Mouse (Mus musculus): ENCODE data around the gene Tcta.
"Not testable (repeated sequence)": the region's sequence is repeated elsewhere in the genome, so short reads cannot be mapped to it uniquely, and the experiment has no call there.

Gene Tcta

DNA sequence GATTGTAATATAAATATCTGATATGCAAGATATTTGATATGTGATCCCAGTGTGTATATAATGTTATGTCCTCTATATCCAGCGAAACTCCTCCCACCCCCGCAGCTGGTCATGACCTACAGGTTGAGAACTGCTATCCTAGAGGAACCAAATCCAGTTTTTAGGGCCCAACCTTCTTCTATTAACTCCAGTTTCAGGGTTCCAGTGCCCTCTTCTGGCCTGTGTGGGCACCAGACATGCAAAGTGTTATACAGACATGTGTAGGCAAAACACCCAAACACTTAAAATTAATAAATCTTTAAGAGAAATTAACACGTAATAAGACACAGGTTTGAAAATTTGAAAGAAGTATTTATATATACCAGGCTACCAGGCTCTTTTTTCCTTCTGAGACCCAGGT, 11.6 kb upstream of the Tcta start:
- in situ Hi-C loops (cut with MboI), result no loop called here

DNA sequence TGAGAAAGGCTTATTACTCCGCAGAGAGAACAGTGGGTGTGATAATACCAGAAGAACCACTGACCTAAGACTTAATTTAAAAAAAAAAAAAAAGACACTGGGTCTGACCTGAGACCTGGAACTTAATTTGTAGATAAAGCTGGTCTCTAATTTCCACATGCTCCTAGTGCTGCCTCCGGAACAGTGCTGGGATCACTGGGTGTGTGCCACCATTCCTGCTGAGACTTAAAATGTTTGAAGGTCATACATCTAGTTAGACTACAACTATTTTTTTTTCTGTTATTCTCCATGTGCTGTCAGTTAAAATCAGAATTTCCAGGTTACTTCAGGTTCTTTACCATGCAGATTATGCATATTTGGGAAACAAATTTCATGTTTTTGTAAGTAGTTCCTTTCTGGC, 2.2 kb upstream of the Tcta start:
- in situ Hi-C loops (cut with MboI), result loop anchor here (5.0 kb wide), 1 partner anchor 39 kb away; the partner anchor contains the start of gene Usp4

DNA sequence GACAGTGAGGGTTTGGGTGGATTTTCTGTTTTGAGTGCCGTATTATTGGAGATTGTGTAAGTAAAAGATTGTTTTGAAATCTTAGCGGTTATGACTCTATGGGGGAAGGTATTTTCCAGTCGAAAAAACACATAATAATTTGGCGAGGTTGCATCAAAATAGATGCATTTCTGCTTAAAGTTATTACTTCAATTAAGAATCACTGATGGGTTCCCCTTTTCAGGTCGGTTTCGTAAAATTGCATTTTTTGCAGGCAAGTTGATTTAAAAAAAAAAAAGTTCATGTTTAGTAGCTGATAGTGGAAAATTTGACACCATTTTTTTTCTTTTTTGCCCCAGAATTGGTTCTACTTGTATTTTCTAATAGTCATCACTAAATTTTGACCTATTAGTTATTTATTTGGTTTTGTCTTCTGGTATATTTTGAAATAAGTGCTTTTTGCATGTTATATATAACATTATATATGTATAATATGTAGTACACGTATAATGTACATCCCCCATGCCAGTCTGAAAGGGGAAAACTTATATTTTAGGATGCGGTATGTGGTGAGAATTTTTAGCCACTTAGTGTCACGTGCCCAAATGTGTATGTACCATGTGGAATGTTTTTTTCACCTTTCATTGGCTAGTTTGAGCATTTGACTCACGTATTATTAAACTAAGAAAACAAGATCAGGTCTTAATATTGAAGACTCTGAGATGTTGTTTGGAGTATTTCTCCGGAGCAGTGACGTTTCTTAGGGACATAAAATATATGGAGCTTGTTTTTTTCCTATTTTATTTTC, 1.3 kb upstream of the Tcta start:
- in situ Hi-C loops (cut with MboI), result loop anchor here (5.0 kb wide), 1 partner anchor 40 kb away; the partner anchor contains the start of gene Usp4

DNA sequence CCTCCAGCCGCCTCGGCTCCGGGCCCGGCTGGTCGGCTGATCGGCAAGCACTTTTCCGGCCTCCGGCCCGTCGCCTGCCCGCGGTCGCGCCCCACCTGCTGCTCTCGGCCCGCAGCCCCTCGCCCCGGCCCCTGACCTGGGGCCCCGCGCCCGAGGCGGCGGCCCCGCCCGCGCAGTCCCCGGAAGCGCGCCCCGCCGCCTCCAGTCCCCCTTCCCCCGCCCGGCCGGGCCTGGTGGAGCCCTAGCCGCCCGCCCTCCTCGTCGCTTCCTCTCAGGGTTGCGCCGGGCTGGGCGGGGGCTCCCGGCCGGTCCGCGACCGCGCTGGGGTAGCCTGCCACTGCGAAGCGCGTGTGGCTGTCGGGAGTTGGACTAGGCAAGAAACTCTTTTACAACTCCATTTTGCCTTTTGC, 616 bp upstream of the Tcta start:
- in situ Hi-C loops (cut with MboI), result loop anchor here (5.0 kb wide), 1 partner anchor 41 kb away; the partner anchor contains the start of gene Usp4

DNA sequence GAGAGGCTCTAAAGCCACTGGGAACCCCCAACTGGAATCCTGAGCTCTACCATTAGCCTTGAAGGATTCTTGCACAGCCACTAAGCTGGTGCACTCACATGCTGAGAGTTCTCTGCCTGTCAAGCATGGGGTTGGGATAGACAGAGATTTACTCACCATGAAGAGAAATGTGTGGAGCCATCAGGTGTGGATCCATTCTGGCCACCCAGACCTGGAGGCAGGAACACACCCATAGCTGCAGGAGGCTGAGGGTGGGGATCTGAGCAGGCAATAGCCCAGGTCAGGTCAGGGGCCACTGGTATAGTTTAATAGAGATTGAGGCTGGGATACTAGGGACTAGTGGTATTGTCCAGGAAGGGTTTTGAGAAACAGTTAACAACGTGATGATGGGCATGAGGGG, 790 bp downstream of the Tcta start:
- in situ Hi-C loops (cut with MboI), result loop anchor here (5.0 kb wide), 1 partner anchor 42 kb away; the partner anchor contains the start of gene Usp4

DNA sequence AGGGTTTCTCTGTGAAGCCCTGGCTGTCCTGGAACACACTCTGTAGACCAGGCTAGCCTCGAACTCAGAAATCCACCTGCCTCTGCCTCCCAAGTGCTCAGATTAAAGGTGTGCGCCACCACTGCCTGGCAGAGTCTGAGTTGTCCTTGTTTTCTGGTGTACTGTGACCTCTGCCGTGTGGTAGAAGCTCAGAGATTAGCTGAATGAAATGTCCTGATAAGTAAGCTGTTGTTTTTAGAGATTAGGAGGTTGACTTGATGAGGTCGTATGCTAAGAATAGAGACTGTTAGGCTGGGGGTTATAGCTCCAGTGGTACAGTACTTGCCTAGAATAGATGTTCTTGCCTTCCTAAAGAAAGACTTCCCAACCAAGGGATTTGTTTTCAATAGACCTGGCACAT, 1.2 kb downstream of the Tcta start:
- in situ Hi-C loops (cut with MboI), result loop anchor here (5.0 kb wide), 1 partner anchor 43 kb away; the partner anchor contains the start of gene Usp4

DNA sequence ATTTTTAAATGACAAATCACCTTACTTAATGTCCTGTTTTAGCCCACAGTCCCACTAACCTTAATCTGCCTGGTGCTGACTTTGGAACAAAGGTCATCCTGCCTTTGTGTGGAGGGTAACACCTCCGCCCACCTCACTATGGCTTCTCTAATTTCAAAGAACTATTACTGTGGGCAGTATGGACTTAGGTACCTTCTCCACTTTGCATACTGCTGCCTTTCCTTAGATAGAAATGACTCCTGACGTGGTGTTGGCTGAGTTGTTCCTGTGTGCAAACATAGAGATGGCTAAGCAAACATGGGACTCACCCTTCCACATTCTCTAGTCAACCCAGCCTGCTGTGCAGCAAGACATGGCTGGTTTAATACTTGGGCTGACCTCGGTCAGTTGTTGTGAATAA, 4.1 kb downstream of the Tcta start:
- in situ Hi-C loops (cut with MboI), result no loop called here

DNA sequence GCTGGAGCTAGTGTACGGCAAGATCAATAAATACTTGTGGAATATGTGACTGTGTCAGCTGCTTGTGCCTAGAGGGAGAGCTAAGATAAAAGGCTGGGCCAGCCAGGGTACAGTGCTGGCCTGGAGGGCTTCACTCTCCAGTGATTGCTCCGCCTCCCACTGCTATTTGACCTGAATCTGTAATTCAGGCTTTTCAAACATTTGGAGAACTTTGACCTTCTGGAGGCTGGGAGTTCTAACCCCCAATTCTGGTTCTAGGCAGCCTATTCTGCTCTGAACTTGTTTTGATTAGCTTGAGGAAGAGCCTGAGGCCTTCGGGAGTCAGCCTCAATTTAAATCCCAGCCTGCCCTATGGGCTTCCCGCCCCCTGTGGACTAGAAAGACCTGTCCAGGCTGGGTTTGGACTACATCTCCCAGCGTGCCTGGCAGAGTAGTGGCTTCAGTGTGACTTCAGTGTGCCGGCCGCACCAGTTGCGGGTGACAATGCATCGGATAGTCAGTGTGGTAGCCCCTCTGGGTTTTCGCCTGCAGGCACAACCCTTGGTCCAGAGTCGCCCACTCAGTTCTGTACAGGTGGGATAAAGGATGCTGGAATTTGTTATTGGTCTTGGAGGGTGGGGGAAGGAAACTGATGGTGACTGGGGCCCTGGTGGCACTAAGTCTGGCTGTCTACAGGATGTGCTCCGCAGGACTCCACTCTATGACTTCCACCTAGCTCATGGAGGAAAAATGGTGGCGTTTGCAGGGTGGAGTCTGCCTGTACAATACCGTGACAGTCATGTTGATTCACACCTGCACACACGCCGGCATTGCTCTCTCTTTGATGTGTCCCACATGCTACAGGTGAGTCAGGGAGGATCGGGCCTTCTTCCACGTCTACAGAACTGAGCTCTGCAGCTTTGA, 9.3 kb downstream of the Tcta start, which contains the start of gene Amt:
TSS of gene Amt (plus strand) at position 401 of the 903 bp plus-strand sequence.
- in situ Hi-C loops (cut with MboI), result no loop called here

DNA sequence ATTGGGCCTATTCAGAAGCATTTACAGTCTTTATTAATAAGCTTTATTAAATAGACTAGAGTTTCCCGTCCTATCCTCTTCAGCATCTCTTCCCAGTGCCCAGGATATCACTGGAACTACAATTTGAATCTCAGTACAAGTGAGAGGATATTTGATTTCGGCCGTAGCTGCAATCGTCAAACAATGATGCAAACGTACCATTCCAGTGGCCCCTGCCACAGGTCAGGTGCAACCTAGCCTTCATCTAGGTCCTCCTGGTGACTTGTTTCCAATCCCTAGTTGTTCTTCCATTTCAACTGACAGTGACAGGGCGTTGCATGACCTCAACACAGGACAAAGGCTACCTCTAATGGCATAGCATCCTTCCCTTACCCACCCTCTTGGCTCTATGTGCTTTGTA, 15.2 kb downstream of the Tcta start:
- in situ Hi-C loops (cut with MboI), result no loop called here

DNA sequence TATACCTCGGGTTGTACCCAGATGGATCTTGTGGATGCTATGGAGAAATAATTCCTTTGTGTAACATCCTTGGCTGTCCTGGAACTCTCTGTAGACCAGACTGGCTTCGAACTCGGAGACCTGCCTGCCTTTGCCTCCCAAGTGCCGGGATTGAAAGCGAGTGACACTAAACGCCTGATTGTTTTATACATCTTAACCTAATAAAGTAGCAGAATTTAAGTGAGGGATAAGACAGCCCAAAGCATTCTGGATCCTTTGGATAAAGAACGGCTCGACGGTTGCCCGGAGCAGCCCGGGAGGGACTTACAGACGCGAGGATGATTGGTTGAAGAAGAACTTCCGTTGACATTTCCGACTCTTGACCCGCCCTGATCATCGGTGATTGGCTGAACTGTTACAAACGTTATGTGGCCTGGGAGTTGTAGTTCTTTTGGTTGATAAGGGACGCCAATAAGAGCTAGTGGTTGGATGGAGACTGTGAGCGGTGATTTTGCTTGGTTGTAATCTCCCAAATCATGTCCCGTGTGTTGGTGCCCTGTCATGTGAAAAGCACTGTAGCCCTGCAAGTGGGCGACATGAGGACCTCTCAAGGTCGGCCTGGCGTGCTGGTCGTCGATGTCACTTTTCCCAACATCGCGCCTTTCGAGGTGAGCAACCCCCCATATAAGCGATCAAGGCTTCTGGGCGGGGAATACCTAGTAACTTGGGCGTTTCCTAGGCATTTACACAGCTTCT, 15.8 kb downstream of the Tcta start, which contains the start of gene Nicn1:
TSS of gene Nicn1 (plus strand) at position 414 of the 735 bp plus-strand sequence.
- in situ Hi-C loops (cut with MboI), result no loop called here

DNA sequence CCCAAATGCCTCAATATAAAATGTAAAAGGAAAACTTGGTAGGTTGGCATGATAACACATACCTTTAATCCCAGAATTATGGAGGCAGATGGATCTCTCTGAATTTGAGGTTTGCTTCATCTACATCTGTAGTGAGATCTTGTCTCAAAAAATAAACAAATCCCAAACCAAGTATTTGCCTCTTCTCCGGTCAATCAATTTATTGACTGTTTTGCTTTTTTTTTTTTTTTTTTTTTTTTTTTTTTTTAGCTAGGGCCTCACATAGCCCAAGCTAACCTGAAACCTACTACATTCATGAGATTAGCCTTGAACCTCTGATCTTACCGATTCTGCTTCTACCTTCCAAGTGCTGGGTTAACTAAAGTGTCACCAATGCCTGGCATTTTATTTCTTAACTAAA, 16.6 kb downstream of the Tcta start:
- in situ Hi-C loops (cut with MboI), result no loop called here

DNA sequence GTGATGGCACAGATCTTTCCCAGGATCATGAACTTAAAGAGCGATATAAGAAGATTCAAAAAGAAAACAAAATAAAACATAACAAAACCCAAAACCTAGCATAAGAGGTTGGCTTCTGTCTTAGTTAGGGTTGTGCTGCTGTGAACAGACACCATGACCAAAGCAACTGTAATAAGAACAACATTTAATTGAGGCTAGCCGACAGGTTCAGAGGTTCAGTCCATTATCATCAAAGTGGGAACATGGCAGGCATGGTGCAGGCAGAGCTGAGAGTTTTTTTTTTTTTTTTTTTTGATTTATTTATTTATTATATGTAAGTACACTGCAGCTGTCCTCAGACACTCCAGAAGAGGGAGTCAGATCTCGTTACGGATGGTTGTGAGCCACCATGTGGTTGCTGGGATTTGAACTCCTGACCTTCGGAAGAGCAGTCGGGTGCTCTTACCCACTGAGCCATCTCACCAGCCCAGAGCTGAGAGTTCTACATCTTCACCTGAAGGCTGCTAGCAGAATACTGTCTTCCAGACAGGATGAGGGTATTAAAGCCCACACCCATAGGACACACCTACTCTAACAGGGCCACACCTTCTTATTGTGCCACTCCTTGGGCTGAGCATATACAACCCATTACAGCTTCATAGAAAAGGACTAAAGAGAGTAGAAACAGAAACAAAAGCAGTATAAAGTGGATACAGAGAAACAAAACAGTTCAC, 18.3 kb downstream of the Tcta start:
- in situ Hi-C loops (cut with MboI), result not testable (repeated sequence)

DNA sequence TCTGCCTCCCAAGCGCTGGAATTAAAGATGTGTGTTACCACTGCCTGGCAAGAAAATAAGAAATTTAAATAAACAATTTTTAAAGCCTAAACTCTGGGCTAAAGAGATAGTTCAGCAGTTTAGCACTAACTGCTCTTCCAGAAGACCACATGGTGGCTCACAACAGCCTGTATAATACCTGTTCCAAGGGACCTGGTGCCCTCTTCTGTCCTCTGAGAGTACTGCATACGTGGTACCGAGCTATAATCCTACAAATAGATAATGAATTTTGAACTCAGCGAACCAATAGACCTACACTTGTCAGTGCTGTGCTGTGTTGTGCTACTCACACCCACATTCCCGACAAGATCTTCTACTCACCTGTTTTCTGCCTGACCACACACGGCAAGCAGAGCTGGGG, 21.6 kb downstream of the Tcta start:
- in situ Hi-C loops (cut with MboI), result no loop called here

DNA sequence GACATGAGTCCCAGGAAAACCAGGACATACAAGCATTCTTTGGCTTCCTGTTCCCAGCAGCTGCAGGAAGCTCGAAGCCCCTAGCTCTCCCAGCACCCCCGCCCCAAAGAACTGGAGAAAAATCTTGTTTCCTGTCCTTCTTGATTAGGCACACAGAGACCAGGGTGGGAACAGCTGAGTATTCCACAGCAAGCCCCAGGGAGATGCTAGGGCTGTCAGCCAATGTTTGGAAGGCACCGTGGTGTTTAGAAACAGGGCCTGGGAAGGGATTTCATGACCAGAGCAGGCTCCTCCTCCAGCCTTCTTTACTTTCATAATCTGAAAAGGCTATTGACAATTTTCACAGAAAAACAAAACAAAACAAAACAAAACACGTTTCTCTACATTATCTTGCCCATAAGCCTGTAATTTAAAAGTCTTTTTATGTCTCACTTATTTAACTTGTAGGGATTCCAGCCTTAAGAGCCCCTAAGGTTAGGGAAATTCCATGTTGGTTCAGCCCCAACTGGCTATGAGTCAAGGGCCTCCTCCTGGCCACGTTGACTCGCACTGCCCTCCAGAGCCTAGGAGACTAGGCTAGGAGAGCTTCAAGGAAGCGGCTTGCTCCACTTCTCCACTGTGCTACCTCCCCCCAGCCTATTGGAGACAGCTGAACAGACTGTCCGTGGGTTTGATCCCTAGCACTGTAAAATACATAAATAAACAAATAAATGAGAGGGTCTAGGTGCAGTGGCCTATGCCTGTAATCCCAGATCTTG, 25.7 kb downstream of the Tcta start:
- in situ Hi-C loops (cut with MboI), result no loop called here

DNA sequence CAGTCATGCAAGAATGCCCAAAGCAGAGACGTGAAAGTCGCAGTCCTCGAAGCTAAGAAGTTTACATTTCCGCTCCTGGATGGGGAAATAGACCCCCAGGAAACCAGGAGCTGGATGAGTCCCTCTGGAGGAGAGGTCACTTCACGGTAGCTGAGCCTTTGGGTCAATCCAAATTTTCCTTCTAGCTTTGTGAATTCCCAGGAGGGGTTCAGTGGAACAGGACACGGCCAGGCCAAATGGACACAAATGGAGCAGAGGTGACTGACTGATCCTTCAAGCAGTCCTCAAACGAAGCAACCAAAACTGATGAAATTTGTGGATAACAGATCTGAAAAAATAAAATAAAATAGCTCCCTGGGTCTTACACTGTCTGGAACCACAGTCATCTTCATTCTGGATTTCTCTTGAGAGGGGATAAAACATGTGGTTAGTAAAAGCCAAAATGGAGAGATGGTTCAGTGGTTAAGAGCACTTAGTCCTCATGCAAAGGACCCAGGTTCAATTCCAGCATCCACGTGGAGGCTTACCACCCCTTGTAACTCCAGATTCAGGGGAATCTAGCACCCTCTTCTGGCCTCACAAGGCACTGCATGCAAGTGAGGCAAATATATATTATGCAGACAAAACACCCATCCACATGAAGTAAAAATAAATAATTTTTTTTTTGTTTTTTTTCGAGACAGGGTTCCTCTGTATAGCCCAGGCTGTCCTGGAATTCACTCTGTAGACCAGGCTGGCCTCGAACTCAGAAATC, 27.1 kb downstream of the Tcta start:
- in situ Hi-C loops (cut with MboI), result no loop called here

DNA sequence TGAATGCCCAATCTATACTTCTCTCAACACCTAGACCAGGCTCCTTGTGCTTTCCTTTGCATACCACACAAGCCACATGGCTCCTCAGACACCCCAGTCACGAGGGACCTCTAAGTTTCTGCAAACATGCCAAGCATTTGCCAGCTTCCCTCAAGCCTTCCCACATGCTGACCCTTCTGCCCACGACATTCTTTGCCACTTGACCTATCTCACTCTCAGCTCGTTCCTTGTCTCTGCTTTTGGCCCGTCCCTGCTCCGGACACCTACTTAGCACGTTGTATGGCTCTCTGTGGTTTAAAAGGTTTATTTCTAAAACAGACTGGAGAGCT, 30.7 kb downstream of the Tcta start:
- in situ Hi-C loops (cut with MboI), result no loop called here

DNA sequence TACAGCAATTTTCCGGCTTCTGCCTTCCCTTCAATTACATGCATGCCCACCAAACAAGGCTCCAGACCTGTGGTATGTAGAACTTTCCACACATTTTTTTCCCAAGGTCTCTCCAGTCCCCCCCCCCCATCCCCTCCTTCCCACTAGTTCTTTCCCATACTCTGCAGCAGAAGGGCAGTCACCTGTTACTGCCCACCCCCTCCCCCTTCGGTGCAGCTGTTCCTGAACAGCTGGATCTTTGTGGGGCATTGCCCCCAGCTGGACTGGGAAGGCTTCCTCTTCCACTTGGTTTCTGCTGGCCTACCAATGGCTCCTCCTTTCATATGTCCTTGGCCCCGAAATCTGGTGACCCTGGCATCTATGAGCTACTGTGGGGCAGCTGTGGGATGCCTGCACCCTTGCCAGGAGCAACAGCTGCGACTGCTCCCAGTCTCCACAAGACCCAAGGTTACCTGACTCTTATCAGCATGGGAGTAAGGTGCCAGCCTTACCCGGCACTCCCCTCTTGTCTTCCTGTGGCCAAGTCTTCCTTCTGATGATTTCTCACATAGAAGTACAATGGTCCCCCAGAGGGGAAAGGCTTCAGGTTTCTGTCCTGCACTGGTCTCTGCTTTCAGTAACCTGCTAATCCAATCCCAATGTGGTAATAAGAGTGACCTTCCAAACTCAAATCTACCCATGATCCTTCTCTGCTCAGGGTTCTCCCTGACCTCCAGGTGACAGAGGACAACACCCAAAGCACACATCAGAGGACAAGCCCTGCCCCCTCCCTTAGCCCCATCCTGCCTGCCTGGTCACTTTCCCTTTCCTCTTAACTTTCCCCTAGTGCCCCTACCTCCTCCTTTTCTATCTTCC, 31.3 kb downstream of the Tcta start:
- in situ Hi-C loops (cut with MboI), result no loop called here

DNA sequence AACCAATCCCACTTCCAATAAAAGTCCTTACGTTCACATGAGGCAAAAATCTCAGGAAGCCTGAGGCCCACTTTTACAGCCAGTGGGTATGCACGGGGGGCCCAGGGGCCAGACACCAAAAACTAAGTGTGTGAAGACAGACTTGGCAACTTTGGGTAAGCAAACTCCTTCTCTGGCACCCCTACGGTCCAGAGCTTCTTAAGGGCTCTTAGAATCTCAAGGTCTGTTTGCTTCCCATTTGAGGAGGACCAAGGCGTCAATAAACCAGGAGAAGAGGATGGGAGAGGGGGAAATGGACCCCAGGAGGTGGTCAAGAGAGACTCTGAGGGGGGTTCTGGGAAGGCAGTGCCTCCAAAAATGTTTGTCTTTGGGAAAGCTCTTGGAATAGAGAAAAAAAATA, 32.5 kb downstream of the Tcta start:
- in situ Hi-C loops (cut with MboI), result no loop called here

DNA sequence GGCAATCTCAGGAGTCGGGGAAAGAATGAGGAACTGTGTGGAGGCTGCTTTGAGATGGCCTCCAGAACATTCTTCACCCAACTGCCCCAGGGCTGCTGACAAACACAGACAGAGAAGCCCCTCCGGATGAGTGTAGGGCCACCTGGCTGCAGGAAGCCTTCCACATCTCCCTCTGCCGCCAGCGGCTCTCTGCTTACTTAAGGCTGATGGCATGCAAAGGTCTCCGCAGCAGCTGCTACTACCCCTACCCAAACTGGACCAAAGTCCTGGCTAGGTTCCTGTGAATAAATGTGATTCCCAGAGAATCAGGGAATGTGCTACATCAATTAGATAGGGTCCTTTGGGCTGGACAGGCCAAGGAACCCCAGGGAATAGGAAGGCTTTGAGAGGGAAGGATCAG, 33.3 kb downstream of the Tcta start:
- in situ Hi-C loops (cut with MboI), result no loop called here
